Mouse (Mus musculus) erythroblast, embryonic 14.5 days (primary cell): ENCODE data around the gene Fam107a. TPM values are rescaled to one million over a fixed set of nuclear protein-coding genes. Genes with fewer than 3 reads are reported as not detected.

Experiments used
- H3K27me3 ChIP-seq: 2 replicates; pipeline ENCODE4 v1.6.1; 2012; ENCODE audit warnings: inconsistent platforms; ENCODE audit not compliant: control insufficient read depth
- H3K36me3 ChIP-seq: 2 replicates; pipeline ENCODE4 v1.6.1; 2012; ENCODE audit warnings: mild to moderate bottlenecking, inconsistent platforms; ENCODE audit not compliant: control insufficient read depth
- H3K4me1 ChIP-seq: 2 replicates; pipeline ENCODE4 v1.6.1; 2012; ENCODE audit warnings: inconsistent platforms; ENCODE audit not compliant: control insufficient read depth
- H3K4me3 ChIP-seq: replicated peaks from 2 replicates; pipeline ENCODE3; 2012; ENCODE audit warnings: moderate library complexity, mild to moderate bottlenecking, inconsistent platforms
- H3K9me3 ChIP-seq: 2 replicates; pipeline ENCODE4 v1.6.1; 2012; ENCODE audit warnings: low read length, inconsistent platforms, mixed read lengths; ENCODE audit not compliant: control insufficient read depth
- GATA1 ChIP-seq: IDR thresholded peaks from 2 replicates; pipeline ENCODE4 v1.6.1; 2012; ENCODE audit warnings: low read length, inconsistent platforms, mixed read lengths
- TAL1 ChIP-seq: IDR thresholded peaks from 3 replicates; pipeline ENCODE4 v1.6.1; 2012; ENCODE audit warnings: low read length, inconsistent platforms, mixed read lengths
- polyA plus RNA-seq: library from polyadenylated mRNA; stranded (reverse); fragments of >175 nt; gene quantifications from 2 replicates; pipeline ENCODE4 v1.2.3, GENCODE M21; 2012

Fam107a gene
- not detected in 2 replicates for polyA plus RNA-seq

- H3K27me3 ChIP-seq: peaks cover 33% of the 10 kb centered on the region
- TF ChIP-seq TAL1: no peak
- TF ChIP-seq GATA1: no peak
- no peaks in the 10 kb centered on the region for H3K4me1 ChIP-seq
- no peaks in the 10 kb centered on the region for H3K9me3 ChIP-seq
- no peaks in the 10 kb centered on the region for H3K36me3 ChIP-seq
- no peak within 1 kb of the TSS for H3K4me3 ChIP-seq
Observed at GRCm38 (mm10) chr14:8317194-8318097, at the start of gene Fam107a. Fam107a (minus strand) TSS chr14:8318023.

GRCm38 (mm10) chr14:8367121-8367520 is 49.3 kb upstream of the Fam107a start:
- H3K27me3 ChIP-seq: no peaks in the 10 kb centered on the region
- H3K4me1 ChIP-seq: no peaks in the 10 kb centered on the region
- no peak overlapping the region for H3K4me3 ChIP-seq
- H3K36me3 ChIP-seq: no peaks in the 10 kb centered on the region
- no peak for TF ChIP-seq GATA1
- TF ChIP-seq TAL1: no peak
- no peaks in the 10 kb centered on the region for H3K9me3 ChIP-seq

GRCm38 (mm10) chr14:8365833-8366232 is 48.0 kb upstream of the Fam107a start:
- Histone ChIP-seq H3K4me1 (no peaks in the 10 kb centered on the region), H3K36me3 (no peaks in the 10 kb centered on the region), H3K9me3 (no peaks in the 10 kb centered on the region), H3K27me3 (no peaks in the 10 kb centered on the region), H3K4me3 (no peak overlapping the region)
- no peak for TF ChIP-seq GATA1
- no peak for TF ChIP-seq TAL1

GRCm38 (mm10) chr14:8356836-8357235 is 39.0 kb upstream of the Fam107a start:
- H3K9me3 ChIP-seq: no peaks in the 10 kb centered on the region
- no peak overlapping the region for H3K4me3 ChIP-seq
- no peak for TF ChIP-seq GATA1
- TF ChIP-seq TAL1: no peak
- H3K36me3 ChIP-seq: no peaks in the 10 kb centered on the region
- H3K27me3 ChIP-seq: no peaks in the 10 kb centered on the region
- H3K4me1 ChIP-seq: peaks cover 3% of the 10 kb centered on the region

- TF ChIP-seq TAL1 (no peak), GATA1 (no peak)
- Histone ChIP-seq H3K27me3 (no peaks in the 10 kb centered on the region), H3K9me3 (no peaks in the 10 kb centered on the region), H3K4me3 (no peak overlapping the region), H3K36me3 (no peaks in the 10 kb centered on the region), H3K4me1 (peaks cover 3% of the 10 kb centered on the region)
Observed at GRCm38 (mm10) chr14:8355999-8356501, 38.2 kb upstream of the Fam107a start.

GRCm38 (mm10) chr14:8348927-8349326 is 31.1 kb upstream of the Fam107a start:
- TF ChIP-seq GATA1: no peak
- TF ChIP-seq TAL1: no peak
- Histone ChIP-seq H3K36me3 (no peaks in the 10 kb centered on the region), H3K9me3 (no peaks in the 10 kb centered on the region), H3K4me3 (no peak overlapping the region), H3K4me1 (no peaks in the 10 kb centered on the region), H3K27me3 (no peaks in the 10 kb centered on the region)

GRCm38 (mm10) chr14:8346255-8346997 is 28.6 kb upstream of the Fam107a start:
- Histone ChIP-seq H3K36me3 (no peaks in the 10 kb centered on the region), H3K9me3 (no peaks in the 10 kb centered on the region), H3K4me3 (no peak overlapping the region), H3K27me3 (no peaks in the 10 kb centered on the region), H3K4me1 (peaks cover 4% of the 10 kb centered on the region)
- no peak for TF ChIP-seq GATA1
- TF ChIP-seq TAL1: no peak

- Histone ChIP-seq H3K27me3 (no peaks in the 10 kb centered on the region), H3K4me1 (peaks cover 4% of the 10 kb centered on the region), H3K9me3 (no peaks in the 10 kb centered on the region), H3K36me3 (no peaks in the 10 kb centered on the region), H3K4me3 (no peak overlapping the region)
- no peak for TF ChIP-seq GATA1
- TF ChIP-seq TAL1: no peak
Observed at GRCm38 (mm10) chr14:8345566-8345965, 27.7 kb upstream of the Fam107a start.
